Mouse (Mus musculus) liver, adult (tissue): ENCODE results near the gene Tubb2a.

Experiments used
- GATA4 ChIP-seq: IDR thresholded peaks from 2 replicates; pipeline ENCODE4 v1.6.1; 2014; ENCODE audit warnings: mild to moderate bottlenecking, low read length; ENCODE audit not compliant: insufficient replicate concordance

The Tubb2a gene

DNA sequence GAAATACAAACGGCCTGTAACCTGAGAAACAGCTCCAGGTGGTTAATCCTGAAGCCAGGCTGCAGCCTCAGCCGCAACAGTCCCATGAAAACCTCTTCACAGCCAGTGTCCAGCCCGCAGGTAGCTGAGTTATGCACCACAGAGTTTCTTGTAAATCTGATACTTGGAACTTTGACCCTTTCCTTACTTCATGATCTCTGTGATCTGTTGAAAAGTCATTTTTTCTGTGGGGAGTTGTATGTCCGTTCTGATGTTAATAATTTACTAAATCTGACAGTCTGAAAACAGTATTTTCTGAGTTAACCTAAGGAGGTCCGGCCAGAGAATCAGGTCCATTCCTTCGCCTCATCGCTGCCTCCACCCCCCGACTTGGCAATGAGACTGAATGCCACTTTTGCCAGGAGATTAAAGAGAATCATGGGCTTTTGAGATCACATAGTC, 38.9 kb downstream of the Tubb2a start:
- TF ChIP-seq GATA4, result no peak

DNA sequence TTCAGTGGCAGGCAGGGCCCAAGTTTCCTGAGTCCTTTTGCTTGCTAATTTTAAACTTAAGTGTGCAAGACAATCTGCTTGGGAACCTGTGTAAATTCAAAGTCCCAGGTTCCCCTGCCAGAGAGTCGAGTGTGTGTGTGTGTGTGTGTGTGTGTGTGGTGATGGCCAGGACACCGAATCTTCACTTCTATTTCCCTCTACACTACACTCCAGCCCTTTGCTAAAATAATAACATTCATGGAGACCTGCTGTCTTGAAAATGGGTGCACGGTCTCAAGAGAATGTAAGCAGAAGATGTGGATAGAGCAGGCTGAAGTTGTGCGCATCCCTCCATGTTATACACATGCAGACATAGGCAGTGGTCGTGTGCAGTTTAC, 39.8 kb downstream of the Tubb2a start:
- TF ChIP-seq GATA4, result no peak

DNA sequence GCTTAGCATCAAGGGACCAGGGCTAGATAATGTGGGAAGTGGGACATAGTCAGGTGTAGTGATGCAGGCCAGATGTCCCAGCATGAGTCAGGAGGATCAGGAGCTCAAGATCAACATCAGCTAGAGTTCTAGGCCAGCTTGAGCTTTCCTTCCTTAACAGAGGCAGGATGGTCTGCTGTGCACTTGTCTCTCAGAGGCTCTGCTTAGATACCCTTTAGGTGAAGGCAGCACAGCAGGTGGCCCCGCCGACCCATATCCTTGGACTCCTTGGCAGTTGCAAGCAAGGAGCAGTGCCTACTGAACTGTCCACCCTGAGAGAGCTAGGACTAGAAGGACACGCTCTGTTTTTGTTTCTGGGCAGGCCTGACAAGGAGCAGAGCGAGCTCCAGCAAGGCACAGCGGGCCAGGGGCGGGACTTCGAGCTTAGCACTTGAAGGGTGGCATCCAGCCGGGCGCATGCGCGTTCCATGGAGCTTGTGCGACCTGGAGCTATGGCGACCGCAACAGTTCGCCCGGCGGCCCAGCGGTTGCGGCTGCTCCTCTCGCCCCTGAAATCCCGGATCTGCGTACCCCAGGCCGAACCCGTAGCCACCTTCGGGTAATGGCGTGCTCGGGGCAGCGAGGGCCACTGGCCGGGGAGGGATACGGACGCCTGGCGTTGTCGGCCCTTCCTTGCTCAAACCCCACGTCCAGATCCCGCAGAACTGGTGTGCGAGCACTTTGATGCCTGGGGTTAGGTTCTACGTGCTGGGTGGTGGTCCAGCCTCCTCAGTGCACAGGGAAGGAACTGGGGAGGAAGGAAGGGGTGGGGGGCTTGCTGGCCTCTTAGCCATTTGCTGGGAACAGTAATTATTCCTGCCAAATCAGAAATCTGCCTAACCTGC, 40.4 kb downstream of the Tubb2a start, which contains the start of gene Bphl:
TSS of gene Bphl (plus strand) at position 426 of the 884 bp plus-strand sequence.
- no peak for TF ChIP-seq GATA4

DNA sequence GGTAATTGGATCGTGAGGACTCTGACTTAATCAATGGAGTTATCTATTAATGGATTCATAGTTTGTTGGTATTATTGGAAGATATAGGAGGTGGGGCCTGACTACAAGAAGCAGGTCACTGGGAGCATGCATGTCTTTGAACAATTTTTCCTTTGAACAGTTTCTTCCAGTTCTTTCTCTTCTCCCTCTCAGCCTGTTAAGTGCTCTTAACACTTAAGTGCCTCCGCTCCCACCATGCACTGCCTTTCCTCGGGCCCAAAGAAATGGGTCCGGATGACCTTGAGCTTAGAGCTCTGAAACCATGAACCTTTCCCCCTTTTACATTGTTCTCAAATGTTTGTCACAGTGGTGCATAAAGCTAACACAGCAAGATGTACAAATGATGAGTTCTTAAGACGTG, 41.1 kb downstream of the Tubb2a start:
- no peak for TF ChIP-seq GATA4

DNA sequence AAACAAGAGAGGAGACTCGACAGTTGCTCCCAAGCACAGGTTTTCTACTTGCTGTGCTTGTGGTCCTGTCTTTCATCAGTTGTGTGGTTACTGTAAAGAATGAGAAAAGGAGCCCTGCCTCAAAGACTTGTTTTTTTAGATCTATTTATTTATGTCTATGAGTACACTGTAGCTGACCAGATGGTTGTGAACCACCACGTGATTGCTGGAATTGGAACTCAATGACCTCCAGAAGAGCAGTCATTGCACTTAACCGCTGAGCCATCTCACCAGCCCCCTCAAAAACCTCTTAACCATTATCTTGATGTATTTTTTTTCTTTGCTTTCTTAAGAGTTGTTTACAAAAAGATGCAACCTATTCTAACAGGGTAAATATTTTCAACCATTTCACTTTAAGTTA, 42.4 kb downstream of the Tubb2a start:
- no peak for TF ChIP-seq GATA4

DNA sequence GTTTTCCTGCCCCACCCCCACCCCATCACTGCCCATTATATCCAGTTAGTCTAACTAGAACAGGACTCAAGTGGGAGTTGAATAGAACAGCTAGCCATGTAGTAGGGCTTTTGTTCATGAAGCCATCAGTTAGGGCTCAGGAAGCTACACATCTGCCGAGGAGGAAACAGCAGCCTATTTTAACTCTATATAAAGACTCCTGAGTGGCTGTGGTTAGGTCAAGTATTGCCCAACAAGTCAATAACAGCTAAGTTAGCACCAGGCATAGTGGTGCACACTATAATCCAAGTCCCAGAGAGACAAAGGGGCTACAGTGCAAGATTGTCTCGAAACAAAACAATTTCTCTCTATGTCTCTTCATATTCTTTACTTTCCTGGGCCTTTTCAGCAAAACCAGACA, 45.8 kb downstream of the Tubb2a start:
- TF ChIP-seq GATA4, result no peak
